Mouse (Mus musculus): ENCODE data around the gene Vwa3a.

DNA sequence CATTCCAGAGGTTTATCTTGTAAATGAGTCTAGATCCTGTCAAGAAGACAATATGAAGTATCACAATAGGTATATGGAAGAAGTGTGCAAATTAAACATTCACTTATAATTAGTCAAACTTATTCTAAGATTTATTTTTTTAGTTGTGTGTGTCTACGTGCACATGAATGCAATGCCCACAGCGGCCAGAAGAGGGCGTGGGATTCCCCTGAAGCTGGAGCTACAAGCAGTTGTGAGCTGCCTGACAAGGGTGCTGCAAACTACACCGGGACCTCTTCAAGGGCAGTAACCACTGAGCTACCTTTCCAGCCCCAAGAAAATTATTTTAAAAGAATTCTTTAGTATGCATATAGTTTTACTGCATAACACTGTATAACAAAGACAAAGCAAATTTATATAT, 48.5 kb upstream of the Vwa3a start:
- TF ChIP-seq POLR2A (IDR thresholded peaks at IDR 0.05; ENCODE audit: insufficient read depth, low read length) (no peak), CTCF (IDR thresholded peaks at IDR 0.05; ENCODE audit: low read depth, low read length) (peak; percentile 61), EP300 (IDR thresholded peaks at IDR 0.05; ENCODE audit: insufficient read depth, low read depth, low read length) (no peak)

All from ES-Bruce4 (cell line).